Mouse (Mus musculus) lung, embryonic 16.5 days (tissue): ENCODE results near the gene Grin2c. TPM values are rescaled to one million over a fixed set of nuclear protein-coding genes. Genes with fewer than 3 reads are reported as not detected.

Experiments used
- ATAC-seq: fragments of 200-750 bp; cut with Nextera tagmentation; 2 replicates; pipeline ENCODE4 v1.8.0; 2017; ENCODE audit warnings: low read depth, mild to moderate bottlenecking, moderate library complexity
- H3K27ac ChIP-seq: fragments of 300-500 bp; sonication (generic); 2 replicates; pipeline ENCODE4 v1.5.1; 2014; ENCODE audit warnings: mild to moderate bottlenecking, control low read depth, low read length
- H3K27me3 ChIP-seq: fragments of 300-500 bp; sonication (generic); 2 replicates; pipeline ENCODE4 v1.6.1; 2014; ENCODE audit warnings: low read depth, low read length, mixed read lengths; ENCODE audit not compliant: control insufficient read depth, insufficient read depth
- H3K36me3 ChIP-seq: fragments of 300-500 bp; sonication (generic); 2 replicates; pipeline ENCODE4 v1.6.1; 2014; ENCODE audit warnings: low read length; ENCODE audit not compliant: control insufficient read depth, insufficient read depth
- H3K4me1 ChIP-seq: fragments of 300-500 bp; sonication (generic); replicated peaks from 2 replicates; pipeline ENCODE4 v1.6.1; 2014; ENCODE audit warnings: low read length, mixed read lengths; ENCODE audit not compliant: control insufficient read depth, insufficient read depth
- H3K4me2 ChIP-seq: fragments of 300-500 bp; sonication (generic); 2 replicates; pipeline ENCODE4 v1.6.1; 2014; ENCODE audit warnings: low read depth, low read length, control low read depth
- H3K4me3 ChIP-seq: fragments of 300-500 bp; sonication (generic); 2 replicates; pipeline ENCODE4 v1.5.1; 2014; ENCODE audit warnings: mild to moderate bottlenecking, low read length, control low read depth
- H3K9ac ChIP-seq: fragments of 300-500 bp; sonication (generic); 2 replicates; pipeline ENCODE4 v1.6.1; 2014; ENCODE audit warnings: low read length, control low read depth
- H3K9me3 ChIP-seq: fragments of 300-500 bp; sonication (generic); 2 replicates; pipeline ENCODE4 v1.6.1; 2016; ENCODE audit warnings: low read length; ENCODE audit not compliant: control insufficient read depth
- whole genome bisulfite sequencing: fragments of 180-500 bp; shearing (Covaris S2); extraction: QIAGEN DNeasy Blood & Tissue Kit; methylation state at CpG from one replicate; pipeline ENCODE4 v1.1.7; 2014; 5-methylcytosine and 5-hydroxymethylcytosine counted together
- polyA plus RNA-seq: library from polyadenylated mRNA; unstranded; fragments of >200 nt; fragmentation: Nextera tagmentation; extraction: Ambion mirVana; gene quantifications from 2 replicates; pipeline ENCODE4 v1.2.1, GENCODE M21; 2015

Gene Grin2c
- polyA plus RNA-seq, 1 experiment from 2014 or later: 0.06 TPM

DNA sequence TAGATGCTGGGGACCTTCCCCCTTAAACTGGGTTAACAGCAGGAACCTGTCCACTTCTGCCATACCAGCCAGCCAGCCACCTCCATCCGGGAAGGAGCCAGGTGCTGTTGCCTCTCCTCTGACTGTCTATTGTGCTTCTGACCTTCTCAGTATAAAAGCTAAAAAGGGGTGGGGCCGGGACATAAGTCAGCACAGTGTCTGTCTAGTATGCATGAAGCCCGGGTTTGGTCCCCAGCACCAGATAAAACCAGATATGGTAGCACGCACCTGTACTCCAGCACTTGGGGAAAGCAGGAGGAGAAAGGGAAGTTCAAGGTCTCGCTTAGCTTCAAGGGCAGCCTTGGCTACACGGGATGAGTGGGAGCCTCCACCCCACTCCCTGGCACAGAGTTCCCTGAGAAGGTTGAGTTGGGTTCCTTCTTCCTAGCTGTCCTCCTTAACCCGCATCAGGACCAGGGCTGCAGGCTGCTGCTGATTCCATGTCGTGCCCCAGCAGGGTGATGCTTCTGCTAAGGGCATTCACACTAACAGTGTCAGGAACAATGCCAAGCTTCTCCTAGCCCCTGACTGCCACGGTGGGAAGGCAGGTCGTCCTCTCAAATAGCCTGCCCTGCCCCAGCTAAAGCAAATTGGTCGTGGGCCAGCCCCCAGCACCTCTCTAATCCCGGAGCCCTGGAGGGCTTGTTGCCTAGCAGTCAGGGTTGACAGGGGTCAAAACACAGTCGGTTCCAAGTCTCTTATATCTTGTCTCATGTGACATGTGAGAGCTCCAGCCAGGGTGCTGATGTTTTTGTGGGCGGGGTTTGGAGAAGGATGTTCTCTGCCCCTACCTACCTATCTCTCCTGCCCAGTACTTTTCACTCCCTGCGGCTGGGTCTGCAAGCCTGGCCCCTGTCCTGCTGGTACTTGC lies 37.8 kb downstream of the Grin2c start:
- Histone ChIP-seq H3K27ac (no peak overlapping the region), H3K9me3 (no peaks in the 10 kb centered on the region), H3K4me3 (no peak overlapping the region), H3K36me3 (no peaks in the 10 kb centered on the region), H3K4me2 (no peak overlapping the region), H3K9ac (no peak overlapping the region), H3K27me3 (no peaks in the 10 kb centered on the region), H3K4me1 (peaks cover 10% of the 10 kb centered on the region)
- no peak for ATAC-seq
- WGBS: 55% methylated on average over 15 of the region's 15 CpGs

DNA sequence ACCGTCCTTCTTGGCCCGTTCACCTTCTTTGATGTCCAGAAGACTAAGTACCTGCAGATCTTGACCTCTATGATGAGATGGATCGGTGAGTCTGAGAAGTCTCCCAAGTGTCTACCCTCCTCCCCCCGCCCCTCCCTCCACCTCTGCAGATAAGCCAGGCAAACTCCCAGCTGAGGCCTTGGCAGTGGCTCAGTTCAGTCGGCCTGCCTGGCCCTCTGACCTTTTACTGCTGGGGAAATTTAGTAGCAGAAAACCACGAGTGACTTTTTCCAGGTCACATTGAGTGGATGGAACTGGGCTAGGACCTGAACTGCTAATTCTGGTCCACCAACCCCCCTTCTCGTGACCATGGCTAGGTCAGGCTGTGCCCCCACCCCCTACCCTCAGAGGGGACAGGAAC lies 38.6 kb downstream of the Grin2c start:
- no peaks in the 10 kb centered on the region for H3K36me3 ChIP-seq
- H3K4me3 ChIP-seq: no peak overlapping the region
- H3K9me3 ChIP-seq: no peaks in the 10 kb centered on the region
- no peak overlapping the region for H3K27ac ChIP-seq
- no peaks in the 10 kb centered on the region for H3K27me3 ChIP-seq
- WGBS: 50% methylated on average over 7 of the region's 7 CpGs
- peaks cover 13% of the 10 kb centered on the region for H3K4me1 ChIP-seq
- H3K9ac ChIP-seq: no peak overlapping the region
- no peak for ATAC-seq
- no peak overlapping the region for H3K4me2 ChIP-seq

DNA sequence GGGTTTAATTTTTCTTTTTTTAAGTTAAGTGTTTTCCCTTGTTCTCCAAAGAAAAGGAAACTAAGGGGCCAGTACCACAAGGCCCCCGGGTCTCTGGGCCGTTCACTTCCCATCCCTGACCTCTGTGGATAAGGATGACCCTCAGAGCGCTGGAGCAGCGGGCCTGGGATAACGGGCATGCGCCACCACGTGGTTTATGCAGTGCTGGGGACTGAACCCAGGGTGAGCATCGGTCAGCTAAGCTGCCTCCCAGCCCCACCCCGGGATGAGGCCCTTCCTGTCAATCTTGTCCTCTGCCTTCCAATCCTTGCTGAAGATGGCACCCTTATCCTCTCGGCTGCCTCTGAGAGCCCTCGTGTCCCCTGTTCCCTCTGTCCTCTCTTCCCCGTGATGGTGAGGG lies 39.4 kb downstream of the Grin2c start:
- Histone ChIP-seq H3K27me3 (no peaks in the 10 kb centered on the region), H3K9ac (no peak overlapping the region), H3K4me3 (no peak overlapping the region), H3K9me3 (no peaks in the 10 kb centered on the region), H3K4me2 (no peak overlapping the region), H3K36me3 (no peaks in the 10 kb centered on the region), H3K4me1 (peaks cover 21% of the 10 kb centered on the region), H3K27ac (no peak overlapping the region)
- 49% methylated on average over 12 of the region's 12 CpGs for WGBS
- ATAC-seq: no peak

DNA sequence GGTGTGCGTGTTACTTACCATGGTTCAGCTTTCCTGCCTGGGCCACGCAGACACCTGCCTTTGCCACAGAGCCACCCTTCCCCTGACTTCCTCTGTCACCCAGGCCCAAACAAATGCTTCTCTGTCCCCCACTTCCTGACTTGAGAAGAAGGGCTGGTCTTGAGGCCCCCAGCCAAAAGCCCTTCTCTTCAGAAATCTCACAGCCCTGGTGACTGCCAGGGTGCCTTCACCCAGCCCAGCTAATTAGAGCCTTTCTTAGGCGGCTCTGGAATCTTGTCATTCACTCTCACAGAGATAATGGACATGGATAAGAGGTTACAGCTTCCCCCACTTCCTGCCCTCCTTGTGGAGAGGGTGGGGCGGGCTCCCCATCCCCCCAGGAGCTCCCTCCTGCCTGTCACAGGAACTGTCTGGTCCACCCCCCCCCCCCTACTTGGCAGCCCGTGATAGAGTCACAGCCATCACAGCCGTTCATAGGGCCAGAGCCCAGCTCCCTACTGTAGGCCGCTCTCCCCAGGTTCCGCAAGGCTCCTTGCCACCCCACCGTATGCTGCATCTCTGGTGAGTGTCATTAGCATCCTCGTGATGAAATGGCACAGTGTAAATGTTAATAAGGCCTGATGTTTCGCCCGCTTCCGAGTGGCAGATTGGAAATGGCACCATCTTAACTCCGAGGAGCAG lies 40.1 kb downstream of the Grin2c start:
- Histone ChIP-seq H3K36me3 (no peaks in the 10 kb centered on the region), H3K4me1 (peaks cover 25% of the 10 kb centered on the region), H3K9ac (no peak overlapping the region), H3K27me3 (no peaks in the 10 kb centered on the region), H3K27ac (no peak overlapping the region), H3K9me3 (no peaks in the 10 kb centered on the region), H3K4me2 (no peak overlapping the region), H3K4me3 (no peak overlapping the region)
- ATAC-seq: peak; percentile 29; the same call in 1 of the 2 replicates
- 50% methylated on average over 14 of the region's 14 CpGs for WGBS

DNA sequence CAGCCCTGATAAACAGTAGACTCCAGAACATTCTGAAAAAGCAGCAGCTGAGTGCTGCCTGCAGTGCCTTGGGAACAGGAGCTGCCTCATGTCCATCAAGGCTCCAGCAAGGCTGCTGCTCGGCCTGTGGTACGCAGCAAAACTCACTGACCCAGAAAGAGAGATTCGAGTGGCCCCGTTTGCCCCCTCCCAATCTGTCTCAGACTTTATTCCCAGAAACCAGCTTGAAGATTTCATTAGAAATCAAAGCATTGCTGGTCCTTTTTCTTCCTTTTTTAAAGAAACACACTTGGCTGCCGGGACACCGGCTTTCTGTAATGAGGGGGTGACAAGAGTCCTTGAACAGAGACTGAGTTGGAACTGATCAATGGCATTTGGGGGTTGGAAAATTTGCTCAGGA lies 41.7 kb downstream of the Grin2c start:
- Histone ChIP-seq H3K4me2 (no peak overlapping the region), H3K9me3 (no peaks in the 10 kb centered on the region), H3K36me3 (no peaks in the 10 kb centered on the region), H3K9ac (no peak overlapping the region), H3K4me3 (no peak overlapping the region), H3K27me3 (no peaks in the 10 kb centered on the region), H3K27ac (no peak overlapping the region), H3K4me1 (peaks cover 23% of the 10 kb centered on the region)
- WGBS: 85% methylated on average over 6 of the region's 6 CpGs
- no peak for ATAC-seq

DNA sequence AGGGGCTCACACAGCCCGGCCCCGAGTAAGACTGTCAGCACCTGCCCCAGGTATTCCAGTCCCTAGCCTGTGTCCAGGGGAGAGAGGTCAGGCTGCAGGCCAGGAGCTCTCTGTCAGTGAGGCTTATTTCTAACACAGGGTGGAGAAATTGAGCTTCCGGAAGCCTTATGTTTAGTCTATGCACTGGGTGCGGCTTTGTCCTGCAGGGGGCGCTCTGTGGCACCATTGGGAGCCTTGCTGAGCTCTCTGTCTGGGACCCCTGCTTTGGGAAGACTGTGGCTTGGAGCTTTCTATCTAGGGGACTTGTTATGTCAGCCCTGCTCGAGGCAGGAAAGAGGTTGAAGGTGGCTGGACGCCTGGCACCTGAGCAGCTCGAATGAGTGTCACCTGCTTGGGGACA lies 42.2 kb downstream of the Grin2c start:
- H3K36me3 ChIP-seq: no peaks in the 10 kb centered on the region
- H3K4me1 ChIP-seq: peaks cover 23% of the 10 kb centered on the region
- ATAC-seq: no peak
- WGBS: 49% methylated on average over 8 of the region's 8 CpGs
- no peak overlapping the region for H3K4me3 ChIP-seq
- no peak overlapping the region for H3K9ac ChIP-seq
- no peak overlapping the region for H3K27ac ChIP-seq
- no peaks in the 10 kb centered on the region for H3K9me3 ChIP-seq
- no peak overlapping the region for H3K4me2 ChIP-seq
- H3K27me3 ChIP-seq: no peaks in the 10 kb centered on the region

DNA sequence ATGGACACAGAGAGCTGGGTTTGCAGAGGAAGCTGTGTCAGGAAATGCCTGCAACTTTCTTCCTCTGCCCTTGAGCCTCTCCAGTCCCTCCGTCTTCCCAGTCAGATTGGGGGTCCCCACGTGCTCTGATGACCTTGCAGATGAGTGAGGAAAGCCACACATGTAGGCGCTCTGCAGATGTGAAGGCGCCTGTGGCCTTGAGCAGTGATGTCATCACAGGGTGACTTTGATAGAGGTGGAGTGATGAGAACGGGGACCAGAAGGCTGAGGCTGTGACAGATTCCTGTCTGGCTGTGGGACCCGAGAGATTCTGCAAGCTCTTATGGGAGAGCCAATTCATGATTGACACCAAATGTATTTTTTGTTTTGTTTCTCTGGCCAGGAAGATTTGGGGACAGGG lies 43.2 kb downstream of the Grin2c start:
- WGBS: 42% methylated on average over 6 of the region's 6 CpGs
- H3K4me2 ChIP-seq: no peak overlapping the region
- H3K4me1 ChIP-seq: peaks cover 33% of the 10 kb centered on the region
- no peak for ATAC-seq
- H3K36me3 ChIP-seq: no peaks in the 10 kb centered on the region
- H3K27me3 ChIP-seq: no peaks in the 10 kb centered on the region
- no peak overlapping the region for H3K27ac ChIP-seq
- no peak overlapping the region for H3K9ac ChIP-seq
- H3K4me3 ChIP-seq: no peak overlapping the region
- no peaks in the 10 kb centered on the region for H3K9me3 ChIP-seq

DNA sequence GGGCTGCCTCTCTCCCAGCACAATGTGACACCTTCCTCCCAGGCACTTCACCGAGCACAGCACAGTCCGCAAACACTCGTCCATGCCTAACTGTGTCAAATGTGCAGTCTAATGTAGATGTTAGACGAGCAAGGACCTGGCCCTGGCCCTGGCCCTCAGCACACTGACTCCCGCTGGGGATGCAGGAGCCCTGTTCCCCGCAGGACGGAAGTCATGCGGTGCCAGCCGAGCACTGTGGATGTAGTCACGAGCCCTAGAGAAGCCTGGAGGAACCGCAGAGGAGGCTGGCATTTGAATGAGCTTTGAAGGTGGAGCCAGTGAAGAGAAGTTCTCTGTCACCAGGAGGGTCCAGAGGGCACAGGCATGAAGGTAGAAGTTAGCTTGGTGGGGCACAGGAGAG lies 43.6 kb downstream of the Grin2c start:
- WGBS: 39% methylated on average over 11 of the region's 11 CpGs
- Histone ChIP-seq H3K4me1 (peaks cover 35% of the 10 kb centered on the region), H3K9ac (no peak overlapping the region), H3K4me3 (no peak overlapping the region), H3K36me3 (no peaks in the 10 kb centered on the region), H3K9me3 (no peaks in the 10 kb centered on the region), H3K27me3 (no peaks in the 10 kb centered on the region), H3K27ac (no peak overlapping the region), H3K4me2 (no peak overlapping the region)
- no peak for ATAC-seq

DNA sequence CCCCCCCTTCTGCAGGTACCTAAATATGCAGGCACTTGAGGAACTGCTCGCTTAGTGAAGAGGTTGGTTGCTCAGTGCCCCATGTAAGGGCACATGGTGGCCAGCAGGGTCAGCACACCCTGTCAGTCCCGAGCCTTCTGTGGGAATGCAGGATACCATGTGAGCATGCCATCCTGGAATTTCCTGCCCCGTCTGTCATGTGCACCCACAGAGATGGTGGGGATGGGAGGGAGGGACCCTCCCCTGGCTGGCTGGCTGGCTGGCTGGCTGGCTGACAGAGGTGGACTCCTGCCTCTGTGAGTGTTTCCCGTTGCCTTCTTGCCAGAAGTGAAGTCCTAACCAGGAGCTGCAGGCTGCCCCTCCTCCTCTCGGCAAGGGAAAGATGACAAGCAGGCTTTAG lies 44.5 kb downstream of the Grin2c start:
- Histone ChIP-seq H3K27me3 (no peaks in the 10 kb centered on the region), H3K4me1 (peaks cover 35% of the 10 kb centered on the region), H3K9ac (no peak overlapping the region), H3K9me3 (no peaks in the 10 kb centered on the region), H3K27ac (no peak overlapping the region), H3K36me3 (no peaks in the 10 kb centered on the region), H3K4me2 (peak overlapping the region; percentile 32), H3K4me3 (no peak overlapping the region)
- 9% methylated on average over 5 of the region's 5 CpGs for WGBS
- ATAC-seq: no peak
